Mouse (Mus musculus): ENCODE data around the gene Olfr1241.

The Olfr1241 gene

DNA sequence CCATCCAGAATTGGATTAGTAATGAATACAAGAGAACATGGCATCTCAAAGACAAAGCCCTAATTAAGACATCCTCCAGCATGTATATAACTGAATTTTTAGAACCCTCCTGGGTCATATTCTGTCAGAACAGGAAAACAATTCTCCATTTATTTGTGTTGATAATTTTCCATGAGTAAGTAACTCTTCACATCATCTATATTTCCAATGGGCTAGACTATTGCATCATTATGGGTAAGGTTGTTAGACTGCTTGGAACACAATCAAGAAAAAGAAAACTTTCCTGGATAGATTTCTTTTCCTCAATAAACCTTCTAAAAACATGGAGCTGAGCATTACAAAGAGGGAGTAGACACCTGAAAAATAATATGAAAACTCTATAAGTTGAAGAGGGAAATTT, at the start of gene Olfr1241:
Gene Olfr1241 (minus strand): TSS at position 101 of the 400 bp plus-strand sequence.
- DNase-seq (ENCODE audit: low read depth, low spot score), result no peak

DNA sequence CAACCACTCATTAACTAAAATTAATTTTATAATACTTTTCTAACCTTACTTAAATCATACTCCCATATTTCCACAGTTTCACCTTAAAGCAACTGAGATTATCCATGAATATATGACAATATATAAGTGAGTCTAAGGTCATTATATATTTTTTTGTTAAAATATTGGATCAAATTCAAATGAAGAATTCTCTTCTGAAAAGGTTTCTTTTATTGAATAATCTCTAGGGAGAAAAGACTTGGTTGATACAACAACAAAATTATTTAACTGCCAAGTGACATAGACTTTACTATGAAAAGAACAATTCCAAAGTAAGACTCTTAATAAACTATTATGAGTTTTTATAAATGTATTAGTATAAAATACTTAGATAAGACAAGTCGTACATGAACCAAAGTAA, 44.5 kb upstream of the Olfr1241 start, which contains the start of gene Olfr1243:
Gene Olfr1243 (minus strand): TSS at position 101 of the 400 bp plus-strand sequence.
- DNase-seq (ENCODE audit: low read depth, low spot score), result no peak

DNA sequence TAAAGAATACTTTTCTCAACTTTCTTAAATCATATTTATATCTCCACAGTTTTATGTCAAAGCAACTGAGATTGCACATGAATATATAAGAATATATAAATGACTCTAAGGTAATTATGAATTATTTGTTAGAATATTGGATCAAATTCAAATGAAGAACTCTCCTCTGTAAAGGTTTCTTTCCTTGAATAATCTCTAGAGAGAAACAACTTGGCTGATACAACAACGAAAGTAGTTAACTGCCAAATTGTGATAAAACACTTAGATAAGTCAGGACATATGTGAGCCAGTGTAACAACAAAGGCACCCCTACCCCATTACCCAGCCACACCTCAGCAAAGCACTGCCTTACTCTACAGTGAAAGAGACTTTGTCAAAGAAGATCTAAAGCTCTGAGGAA, 11.3 kb upstream of the Olfr1241 start, which contains the start of gene Olfr1242:
Gene Olfr1242 (minus strand): TSS at position 101 of the 400 bp plus-strand sequence.
- DNase-seq (ENCODE audit: low read depth, low spot score), result no peak

DNA sequence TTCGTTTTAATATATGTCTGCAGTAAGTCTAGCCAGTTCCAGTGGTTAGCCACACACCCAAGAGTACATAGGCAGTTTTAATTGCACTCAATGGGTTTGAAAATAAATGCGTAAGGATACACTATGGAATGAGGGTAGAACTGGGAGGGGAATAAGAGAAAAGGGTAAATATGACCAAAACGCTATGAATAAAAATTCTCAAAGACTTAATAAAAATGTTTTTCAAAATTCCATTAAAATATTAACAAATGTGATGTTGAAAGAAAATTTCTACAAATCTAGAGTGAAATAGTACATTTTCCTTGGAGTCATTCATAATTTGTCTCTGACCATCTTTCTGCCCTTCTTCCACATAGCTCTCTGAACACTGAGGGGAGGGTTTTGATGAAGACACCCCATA, 44.0 kb downstream of the Olfr1241 start, which contains the start of gene Olfr1240:
Gene Olfr1240 (minus strand): TSS at position 101 of the 400 bp plus-strand sequence.
- no peak for DNase-seq (ENCODE audit: low read depth, low spot score)
